Mouse (Mus musculus) embryonic fibroblast, embryonic 13.5 days (primary cell): ENCODE data around the gene Gm21969.

ENCODE experiments used
- CTCF ChIP-seq: IDR thresholded peaks from 2 replicates; pipeline ENCODE4 v1.5.1; 2011; ENCODE audit warnings: mild to moderate bottlenecking, control low read depth, low read length, moderate library complexity, borderline replicate concordance; ENCODE audit not compliant: insufficient read depth
- POLR2A ChIP-seq: IDR thresholded peaks from 2 replicates; pipeline ENCODE4 v1.6.1; 2011; ENCODE audit warnings: low read depth, mild to moderate bottlenecking, control low read depth, low read length, moderate library complexity

GRCm38 (mm10) chr4:139582903-139583302 is 20.1 kb upstream of the Gm21969 start:
- TF ChIP-seq CTCF: no peak
- TF ChIP-seq POLR2A: no peak
